Mouse (Mus musculus): Measurements from ENCODE around the gene Asic2.

Gene Asic2

DNA sequence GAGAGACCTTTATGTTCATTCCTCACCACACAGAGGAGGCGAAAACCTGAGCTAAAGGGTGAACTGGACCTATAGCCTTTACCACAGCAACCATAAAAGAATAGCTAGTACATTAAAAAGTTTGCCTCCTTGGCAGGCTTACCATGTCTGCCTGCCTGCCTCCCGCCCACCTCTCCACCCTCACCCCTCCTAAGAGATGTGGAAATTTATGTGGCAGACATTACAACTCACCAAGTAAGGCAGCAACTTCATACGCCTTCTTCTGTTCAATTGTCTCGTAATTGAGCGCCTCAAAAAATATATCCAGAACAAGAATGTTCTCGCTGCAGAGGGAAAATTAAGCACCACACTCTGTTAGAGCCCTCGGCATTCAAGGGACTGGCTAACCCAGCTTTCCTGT lies 1081.9 kb downstream of the Asic2 start:
- DNase-seq = no peak

DNA sequence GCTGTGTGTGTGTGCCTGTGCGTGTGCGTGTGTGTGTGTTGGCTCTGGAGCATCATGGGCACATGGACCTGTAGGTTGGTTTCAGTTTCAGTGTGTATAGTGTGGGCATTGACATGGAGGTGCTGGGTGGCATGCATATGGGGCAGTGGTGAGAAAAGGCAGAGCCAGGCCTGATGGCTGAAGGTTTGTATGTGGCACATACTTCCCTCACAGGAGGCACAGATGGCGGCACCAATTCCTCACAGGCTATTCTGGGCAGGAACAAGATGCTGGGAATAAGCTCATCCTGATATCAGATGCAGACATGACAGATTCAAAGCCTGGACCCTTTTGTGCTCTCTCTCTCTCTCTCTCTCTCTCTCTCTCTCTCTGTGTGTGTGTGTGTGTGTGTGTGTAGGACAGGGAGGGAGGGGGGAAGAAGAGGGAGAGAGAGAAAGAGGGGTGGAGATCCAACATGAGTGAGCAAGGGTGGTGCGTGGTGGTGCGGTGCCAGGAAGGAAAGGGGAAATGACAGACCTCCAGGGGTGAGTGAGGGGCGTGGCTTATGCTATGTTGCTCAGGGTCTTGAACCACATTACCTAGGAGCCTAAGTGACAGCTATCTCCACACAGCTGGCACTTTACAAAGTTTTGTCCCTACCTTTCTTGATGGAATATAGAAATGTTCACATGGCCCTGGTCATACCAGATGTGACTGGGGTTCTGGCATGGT lies 1083.6 kb downstream of the Asic2 start:
- DNase-seq = no peak

DNA sequence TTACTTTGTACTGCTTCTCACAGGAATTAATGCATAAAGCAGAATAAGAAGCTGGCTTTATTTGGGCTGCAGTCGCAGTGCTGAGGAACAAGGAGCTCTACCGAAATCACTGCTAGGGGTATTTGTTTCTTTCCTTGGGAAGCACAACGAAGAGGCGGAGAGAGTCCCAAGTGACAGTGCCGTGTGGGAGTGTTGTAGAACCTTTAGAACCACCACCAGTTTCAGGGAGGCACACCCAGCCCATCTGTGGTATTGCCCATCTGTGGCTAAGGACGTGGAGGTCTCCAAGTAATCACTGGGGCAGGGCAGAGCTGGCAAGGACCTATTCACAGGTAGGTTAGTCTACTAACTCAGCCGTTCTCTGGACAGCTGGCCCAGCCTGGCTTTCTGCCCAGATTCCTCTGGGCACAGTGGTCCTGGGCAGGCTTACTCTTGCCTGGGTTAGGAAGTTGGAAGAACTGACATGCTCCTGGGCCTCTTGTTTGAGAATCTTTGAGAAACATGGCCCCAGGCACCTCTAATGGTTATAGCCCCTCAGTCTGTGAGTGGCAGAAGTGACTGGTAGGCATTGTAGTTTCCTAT lies 1085.9 kb downstream of the Asic2 start:
- DNase-seq = no peak

DNA sequence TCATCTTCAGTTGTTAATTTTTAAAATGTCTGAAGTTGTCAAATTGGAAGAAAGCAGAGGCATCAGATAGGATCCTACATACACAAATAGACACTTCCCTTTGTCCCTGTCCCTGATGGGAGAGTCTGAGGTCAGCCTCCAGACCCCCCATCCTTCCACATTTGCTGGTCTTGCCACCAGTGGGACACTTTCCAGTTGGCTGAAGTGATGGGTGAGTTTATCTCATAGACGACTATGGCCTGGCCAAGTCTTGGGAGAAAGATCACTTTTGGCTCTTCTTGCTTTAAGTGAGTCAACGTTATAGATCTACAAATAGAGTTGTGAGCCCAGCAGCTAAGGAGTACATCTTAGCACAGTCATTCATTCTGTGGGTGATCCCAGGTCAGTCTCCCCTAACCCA lies 1090.2 kb downstream of the Asic2 start:
- no peak for DNase-seq

DNA sequence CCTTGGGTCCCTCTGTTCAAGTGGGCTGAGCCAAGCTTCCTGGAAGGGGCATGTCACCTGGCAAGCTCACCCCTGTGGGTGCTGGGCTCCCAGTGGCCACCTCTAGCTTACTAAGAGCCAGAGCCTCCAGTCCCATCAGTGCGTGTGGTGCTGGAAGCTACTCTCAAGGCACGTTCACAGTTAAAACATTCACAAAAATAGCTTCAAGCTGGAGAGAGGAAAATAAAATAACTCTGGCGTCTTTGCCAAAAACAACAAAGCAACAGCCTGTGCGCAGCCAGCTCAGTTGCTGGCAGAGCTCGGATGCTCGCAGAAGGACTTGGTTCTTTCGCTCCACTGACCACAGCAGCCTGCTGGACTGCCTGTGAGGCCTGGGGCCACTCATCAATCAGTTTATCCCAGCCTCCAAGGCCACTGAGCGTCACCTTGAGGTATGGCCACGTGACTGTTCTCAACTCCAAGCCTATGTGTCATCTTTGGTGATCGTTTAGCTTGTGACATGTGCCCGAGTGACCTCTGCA lies 1091.1 kb downstream of the Asic2 start:
- DNase-seq = peak; percentile 62

DNA sequence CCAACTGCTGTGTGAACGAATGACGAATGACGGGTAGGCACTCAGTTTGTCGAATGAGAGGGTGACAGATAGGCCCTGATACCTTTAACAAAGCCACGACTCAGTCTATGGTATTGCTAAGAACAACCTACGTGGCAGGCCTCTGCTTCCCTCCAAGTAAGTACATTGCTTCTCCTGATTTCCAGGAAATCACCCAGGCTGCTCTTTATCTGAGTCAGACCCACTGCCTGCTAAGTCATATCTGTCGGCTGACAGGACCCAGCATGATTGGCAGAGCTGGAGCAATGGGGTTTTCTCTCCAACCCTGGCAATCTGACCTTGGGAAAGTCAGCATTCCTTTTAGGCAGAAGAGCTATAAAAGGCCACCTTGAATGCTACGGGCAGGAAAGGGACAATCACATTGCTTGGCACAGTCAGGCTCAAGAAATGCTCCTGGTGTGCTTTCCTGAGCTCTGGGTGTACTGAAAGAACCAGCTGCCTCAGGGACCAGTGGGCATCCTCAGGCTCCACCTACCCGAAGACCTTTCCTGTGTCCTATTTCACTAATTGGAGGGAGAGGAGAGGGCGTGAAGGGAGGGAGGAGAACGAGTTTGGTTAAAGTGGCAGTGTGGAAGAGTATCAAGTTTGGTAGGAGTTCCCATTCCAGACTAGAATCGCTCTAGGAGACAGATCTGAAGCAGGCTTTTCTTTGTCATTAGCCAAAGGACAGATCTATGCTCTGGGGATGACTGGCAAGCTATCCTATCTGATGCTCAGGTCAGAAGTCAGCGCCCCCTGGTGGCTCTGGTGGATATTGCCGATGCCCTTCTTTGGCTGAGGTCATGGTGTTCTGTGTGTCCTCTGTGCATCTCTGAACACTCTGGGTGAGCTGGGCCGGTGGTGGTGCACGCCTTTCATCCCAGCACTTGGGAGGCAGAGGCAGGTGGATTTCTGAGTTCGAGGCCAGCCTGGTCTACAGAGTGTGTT lies 1095.5 kb downstream of the Asic2 start:
- peak; percentile 77 for DNase-seq

DNA sequence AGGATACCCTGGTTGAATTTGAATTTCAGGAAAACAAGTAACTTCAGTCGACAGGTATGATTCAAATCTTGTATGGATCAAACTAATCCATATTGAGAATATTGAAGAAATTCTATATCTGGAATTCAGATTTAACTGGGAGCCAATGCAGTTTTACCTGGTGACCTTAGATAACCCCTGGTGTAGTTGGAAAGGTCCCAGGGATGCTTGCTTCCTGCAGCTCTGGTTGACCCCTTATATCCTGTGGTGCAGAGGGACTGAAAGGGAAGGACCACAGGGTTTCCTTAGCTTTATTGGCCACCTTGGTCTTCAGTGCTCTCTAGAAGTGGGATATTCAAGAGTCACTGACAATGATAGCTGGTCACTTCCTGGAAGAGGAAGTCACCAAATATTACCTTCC lies 1100.2 kb downstream of the Asic2 start:
- no peak for DNase-seq

DNA sequence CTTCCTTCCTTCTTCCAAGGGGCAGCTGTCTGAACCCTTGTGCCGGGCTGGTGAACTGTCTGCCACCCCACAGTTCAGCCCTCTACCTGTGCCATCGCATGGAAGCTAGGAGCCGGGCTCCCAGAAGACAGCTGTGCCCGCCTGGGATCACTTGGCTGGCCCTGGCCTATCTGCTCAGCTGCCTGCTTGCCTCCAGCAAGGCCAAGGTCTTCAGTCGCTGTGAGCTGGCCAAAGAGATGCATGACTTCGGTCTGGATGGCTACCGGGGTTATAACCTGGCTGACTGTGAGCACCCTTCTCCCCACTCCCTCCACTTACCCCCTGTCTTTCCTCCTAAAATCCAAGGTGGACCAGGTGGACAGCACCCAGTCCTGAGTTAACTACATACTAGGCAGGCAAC lies 1105.3 kb downstream of the Asic2 start:
- DNase-seq = no peak

DNA sequence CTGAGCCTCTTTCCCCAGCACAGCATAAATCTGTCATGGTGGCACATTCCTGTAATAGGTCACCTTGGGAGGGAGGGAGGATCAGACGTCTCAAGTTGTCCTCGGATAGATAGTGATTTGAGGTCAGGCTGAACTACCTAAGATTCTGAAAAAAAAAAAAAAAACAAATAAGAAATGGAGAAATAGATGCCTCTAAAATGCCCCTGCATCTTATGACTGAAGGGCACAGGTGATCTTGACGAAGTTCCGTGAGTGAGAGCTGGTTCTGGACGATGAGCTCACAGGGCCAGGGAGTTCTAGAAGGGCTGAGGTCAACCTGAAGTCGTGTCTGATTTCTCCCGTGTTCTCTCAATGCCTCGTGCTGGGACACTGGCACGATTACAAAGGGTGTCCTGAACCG lies 1110.2 kb downstream of the Asic2 start, which contains the start of gene Spaca3:
TSS of gene Spaca3 (plus strand) at position 301 of the 400 bp plus-strand sequence.
- DNase-seq = no peak

DNA sequence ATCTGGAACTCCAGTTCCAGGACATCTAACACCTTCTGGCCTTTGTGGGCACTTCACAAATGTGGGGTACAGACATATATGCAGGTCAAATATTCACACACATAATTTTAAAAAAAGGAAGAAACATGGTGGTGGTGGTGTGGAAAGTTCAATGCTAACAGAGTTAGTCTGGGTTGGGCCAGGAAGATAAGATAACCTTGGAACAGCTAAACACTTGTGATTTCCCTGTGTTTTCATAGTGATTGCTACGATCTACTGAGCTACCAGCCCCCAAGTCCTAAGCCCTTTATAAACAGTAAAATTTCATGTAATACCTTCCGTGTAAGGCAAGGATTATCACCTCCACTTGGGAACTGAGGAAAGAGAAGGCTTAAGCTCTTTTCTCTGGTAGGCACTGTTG lies 1111.4 kb downstream of the Asic2 start:
- no peak for DNase-seq

DNA sequence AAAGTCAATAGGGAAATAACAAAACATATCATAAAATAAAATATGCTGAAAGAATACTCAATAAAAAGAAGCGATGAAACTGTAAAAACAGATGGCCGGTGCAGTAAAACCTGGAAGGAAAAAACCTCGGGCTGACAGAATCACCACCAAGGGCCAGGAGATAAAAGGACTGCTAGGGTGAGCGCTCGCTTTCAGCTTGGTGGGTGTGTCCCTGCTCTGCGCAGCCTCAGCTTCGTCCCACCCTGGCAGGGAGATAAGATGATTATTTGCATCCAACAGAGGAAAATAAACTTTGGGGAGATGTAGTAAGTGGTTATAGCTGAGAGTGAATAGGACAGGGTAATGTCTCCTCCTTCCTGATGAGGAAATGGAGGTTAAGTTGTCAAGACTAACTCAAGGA lies 1113.3 kb downstream of the Asic2 start:
- DNase-seq = no peak

DNA sequence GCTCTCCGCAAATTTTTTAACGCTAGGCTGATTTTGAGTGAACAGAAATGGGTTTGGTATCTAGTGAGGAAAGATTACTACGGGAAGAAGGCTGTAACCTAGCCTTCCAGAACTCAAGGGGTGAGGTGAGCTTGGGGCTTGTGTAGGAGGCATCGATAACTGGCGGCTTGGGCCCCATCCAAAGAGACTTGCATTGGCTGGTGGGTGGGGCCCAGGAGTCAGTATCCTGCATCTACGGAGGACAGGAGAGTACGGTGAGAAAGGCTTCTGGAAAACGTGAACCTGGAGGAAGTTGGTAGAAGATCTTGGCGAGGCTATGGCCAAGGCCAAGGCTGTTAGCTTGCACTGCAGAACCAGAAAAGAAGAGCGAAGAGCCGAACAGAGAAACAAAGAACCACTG lies 1113.8 kb downstream of the Asic2 start:
- no peak for DNase-seq

DNA sequence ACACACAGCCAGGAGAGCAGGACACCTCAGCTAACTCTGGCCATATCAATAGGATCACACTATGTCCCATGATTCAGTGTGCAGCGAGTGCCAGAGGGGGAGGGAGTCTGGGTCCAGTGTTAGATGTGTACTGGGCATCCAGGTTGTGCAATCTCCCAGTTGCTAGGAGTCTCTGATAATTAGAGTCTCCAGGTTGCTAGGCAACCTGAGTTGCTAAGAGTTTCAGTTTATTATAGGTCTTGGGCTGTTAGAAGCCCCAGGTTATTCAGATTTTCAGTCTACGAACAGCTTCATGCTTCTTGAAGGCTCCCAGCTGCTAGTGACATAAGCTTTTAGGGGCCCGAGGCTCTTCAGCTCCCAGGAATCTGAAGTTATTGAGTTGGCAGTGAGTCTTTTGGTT lies 1115.2 kb downstream of the Asic2 start:
- peak; percentile 19 for DNase-seq

DNA sequence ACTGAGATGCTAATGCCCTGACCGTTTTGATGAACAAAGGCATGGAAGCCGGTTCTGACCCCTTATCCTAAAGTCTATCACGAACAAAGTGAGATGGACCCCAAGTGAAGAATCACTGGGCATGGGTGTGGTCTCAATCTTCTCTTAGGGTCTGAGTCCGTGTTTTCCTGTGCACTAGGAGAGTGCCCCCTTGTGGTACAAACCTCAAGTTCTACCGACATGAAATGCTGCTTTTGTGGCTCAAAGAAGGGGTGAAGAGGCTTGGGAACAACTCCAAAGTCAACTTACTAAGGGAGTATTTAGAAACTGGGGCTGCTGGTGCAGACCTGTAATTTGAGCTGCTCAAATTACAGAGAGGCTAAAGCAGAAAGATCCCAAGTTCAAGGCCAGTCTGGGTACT lies 1116.4 kb downstream of the Asic2 start:
- DNase-seq = peak; percentile 55

DNA sequence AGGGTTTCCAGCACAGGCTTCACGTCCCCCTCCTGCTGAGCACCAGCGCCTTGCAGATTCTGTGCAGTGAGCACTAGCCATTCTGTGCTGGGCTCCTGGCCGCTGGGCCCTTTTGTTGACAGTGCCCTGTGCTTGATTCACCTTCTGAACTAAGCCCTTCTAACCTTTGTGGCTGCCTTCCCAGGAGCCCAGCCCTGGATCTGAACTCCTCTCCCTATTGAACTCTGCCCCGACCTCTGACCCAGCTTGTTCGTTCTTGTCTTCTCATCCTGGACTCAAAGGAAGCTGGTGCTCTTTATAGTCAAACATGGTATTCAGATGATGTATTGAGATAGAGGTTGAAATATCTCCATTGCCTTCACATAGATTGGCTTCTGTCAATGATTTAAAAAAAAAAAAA lies 1120.1 kb downstream of the Asic2 start:
- no peak for DNase-seq

DNA sequence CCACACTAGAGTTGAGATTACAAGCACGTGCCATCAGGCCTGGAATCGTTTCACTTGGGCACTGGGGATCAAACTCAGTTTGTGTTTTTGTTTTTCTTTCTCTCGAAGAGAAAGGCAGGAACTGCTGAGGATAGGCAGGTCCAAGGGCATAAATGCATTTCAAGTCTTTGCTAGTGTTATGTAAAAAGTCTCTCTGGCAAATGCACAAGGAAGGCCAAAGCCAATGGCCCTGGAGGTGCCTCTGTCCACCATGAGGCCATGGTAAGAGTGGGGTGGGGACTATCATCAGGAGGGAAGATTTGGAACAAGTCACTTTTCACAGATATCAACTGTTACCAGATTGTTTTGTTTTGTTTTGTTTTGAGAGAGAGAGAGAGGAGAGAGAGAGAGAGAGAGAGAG lies 1122.1 kb downstream of the Asic2 start:
- DNase-seq = no peak

DNA sequence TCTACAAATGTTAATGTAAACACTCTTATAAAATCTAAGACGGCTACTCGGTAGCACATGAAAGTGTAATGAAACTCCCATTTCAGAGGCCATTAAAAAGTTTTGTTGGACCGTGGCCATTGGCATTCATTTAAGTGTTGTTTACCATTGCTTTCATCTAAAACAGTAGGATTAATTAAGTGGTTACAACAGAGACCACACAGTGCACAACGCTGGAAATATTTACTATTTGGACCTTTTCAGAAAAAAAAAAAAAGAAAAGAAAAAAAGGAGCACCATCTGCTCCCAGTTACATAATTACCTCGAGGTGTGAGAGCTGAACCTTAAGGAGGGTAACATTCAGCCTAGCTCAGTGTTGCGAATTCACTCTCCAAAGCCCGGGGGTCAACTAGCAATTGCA lies 1122.8 kb downstream of the Asic2 start:
- no peak for DNase-seq

DNA sequence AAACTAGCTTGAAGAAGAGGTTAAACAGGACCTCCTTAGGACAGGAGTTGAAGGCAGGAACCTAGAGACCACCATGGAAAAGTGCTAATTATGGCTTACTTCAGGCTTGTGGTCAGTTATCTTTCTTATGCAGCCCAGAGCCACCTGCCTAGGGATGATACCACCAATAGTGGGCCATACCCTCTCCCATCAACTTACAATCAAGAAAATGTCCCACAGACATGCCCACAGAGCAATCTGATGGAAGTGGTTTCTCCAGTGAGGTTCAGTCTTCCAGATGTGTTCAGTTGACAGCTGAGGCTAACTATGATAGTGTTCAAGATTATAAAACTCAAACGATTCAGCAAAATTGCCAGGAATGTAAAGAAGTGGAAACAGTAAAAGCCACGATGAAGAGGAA lies 1124.8 kb downstream of the Asic2 start:
- DNase-seq = no peak

DNA sequence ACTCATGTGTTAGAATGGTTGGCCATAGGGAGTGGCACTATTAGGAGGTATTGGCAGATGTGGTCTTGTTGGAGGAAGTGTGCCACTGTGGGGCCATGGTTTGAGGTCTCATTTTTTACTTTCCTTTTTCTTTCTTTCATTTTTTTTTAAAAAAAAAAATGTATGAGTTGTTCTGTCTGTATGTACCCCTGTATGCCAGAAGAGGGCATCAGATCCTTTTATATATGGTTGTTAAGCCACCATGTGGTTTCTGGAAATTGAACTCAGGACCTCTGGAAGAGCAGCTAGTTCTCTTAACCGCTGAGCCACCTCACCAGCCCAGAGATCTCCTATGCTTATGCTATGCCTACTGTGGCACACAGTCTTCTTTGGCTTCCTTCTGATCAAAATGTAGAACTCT lies 1129.5 kb downstream of the Asic2 start:
- no peak for DNase-seq

DNA sequence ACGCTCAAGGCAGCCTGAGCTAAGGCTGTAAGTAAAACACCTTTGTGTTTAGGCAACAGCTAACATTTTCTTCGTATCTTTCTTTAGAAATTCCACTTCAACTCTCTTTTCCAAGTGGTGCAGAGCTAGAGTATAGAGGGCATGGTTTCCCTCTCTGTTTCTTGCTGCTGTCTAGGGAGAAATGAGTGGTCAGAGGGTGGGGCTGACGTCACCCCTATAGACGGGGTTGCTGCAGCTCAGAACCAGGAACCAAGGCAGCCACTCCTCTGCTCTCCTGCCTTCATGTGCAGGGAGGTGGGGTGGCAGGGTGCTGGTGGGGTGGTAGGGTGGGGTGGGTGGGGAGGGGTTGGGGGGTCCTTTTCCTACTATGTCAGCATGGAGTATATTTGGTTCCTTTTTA lies 1132.4 kb downstream of the Asic2 start:
- no peak for DNase-seq

DNA sequence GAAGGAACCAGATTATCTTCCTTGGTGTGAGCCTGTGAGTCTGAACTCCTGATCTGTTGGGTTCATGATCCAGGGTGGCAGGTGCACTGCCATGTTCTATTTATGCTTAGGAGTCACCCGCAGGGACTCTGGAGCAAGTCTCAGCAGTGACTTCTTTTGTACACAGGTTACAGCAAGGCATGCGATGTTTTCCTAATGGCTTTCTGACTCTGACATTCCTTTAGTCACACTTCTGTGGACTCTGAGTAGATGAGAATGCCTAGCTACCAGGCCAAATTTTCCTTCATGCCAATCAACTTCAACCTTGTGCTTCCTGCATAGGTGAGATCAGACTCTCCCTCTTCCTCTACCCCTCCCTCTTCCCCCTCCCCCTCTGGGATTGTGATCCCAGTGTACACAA lies 1132.9 kb downstream of the Asic2 start:
- peak; percentile 21 for DNase-seq

Data from retina, postnatal 1 day (tissue).